In genomic region chr5:24342966-24343365, GRCm38 (mm10) we compare ENCODE assay signal across 13 mouse cellular contexts. TPM values are rescaled to one million over a fixed set of nuclear protein-coding genes. Genes with fewer than 3 reads are reported as not detected.
DNase-seq lines count a peak whose midpoint lies in the region; ATAC-seq and TF ChIP-seq lines count a peak whose summit lies in the region.
"Had no signal": no experiment of that assay in that cellular context is flagged by ENCODE, and none has a peak within 500 bp of the region (broad histone marks: within the 10 kb centered on the region; RNA-seq: fewer than 3 reads in every experiment).

No protein-coding gene starts in this region.

- H3K27ac ChIP-seq in liver, embryonic 12.5 days: peak overlapping the region; percentile 46; the same call in 1 of the 2 replicates
- H3K27ac ChIP-seq in liver, postnatal 0 days (ENCODE audit: low read depth): no peak overlapping the region
- H3K27ac ChIP-seq in forebrain, embryonic 14.5 days (ENCODE audit: low read depth, low read length): 0 out of 2 replicates have a peak overlapping the region, but pooled peaks have one; percentile 90
- H3K27ac ChIP-seq in hindbrain, embryonic 13.5 days: peak overlapping the region; percentile 98
- H3K27ac ChIP-seq: embryonic facial prominence, embryonic 12.5 days; liver, embryonic 15.5 days had no signal

- no peak for ATAC-seq in liver, embryonic 12.5 days
- no peak for ATAC-seq in liver, postnatal 0 days
- ATAC-seq in forebrain, embryonic 14.5 days: no peak
- no peak for ATAC-seq in hindbrain, embryonic 13.5 days (ENCODE audit: low FRiP score)
- ATAC-seq: activated CD4-positive, CD25-positive, alpha-beta regulatory T cell, adult 4 months had no signal

- H3K9me3 ChIP-seq in liver, embryonic 12.5 days (replicated peaks): no peaks in the 10 kb centered on the region
- no peaks in the 10 kb centered on the region for H3K9me3 ChIP-seq in liver, postnatal 0 days (ENCODE audit: low read length)
- H3K9me3 ChIP-seq in forebrain, embryonic 14.5 days (replicated peaks; ENCODE audit: control insufficient read depth, low read length): no peaks in the 10 kb centered on the region
- H3K9me3 ChIP-seq in hindbrain, embryonic 13.5 days: no peaks in the 10 kb centered on the region
- H3K9me3 ChIP-seq: embryonic facial prominence, embryonic 12.5 days; liver, embryonic 15.5 days; megakaryocyte, embryonic 14.5 days had no signal

- H3K79me2 ChIP-seq in myocyte (ENCODE audit: control insufficient read depth, insufficient read depth): no peaks in the 10 kb centered on the region

- no peaks in the 10 kb centered on the region for H3K36me3 ChIP-seq in liver, embryonic 12.5 days
- H3K36me3 ChIP-seq in liver, postnatal 0 days (replicated peaks; ENCODE audit: insufficient read depth, low read length): no peaks in the 10 kb centered on the region
- no peaks in the 10 kb centered on the region for H3K36me3 ChIP-seq in forebrain, embryonic 14.5 days (ENCODE audit: control insufficient read depth, insufficient read depth, low read length)
- H3K36me3 ChIP-seq in hindbrain, embryonic 13.5 days: peaks cover 11% of the 10 kb centered on the region
- no peaks in the 10 kb centered on the region for H3K36me3 ChIP-seq in myocyte (ENCODE audit: control insufficient read depth, insufficient read depth)
- H3K36me3 ChIP-seq: embryonic facial prominence, embryonic 12.5 days; liver, embryonic 15.5 days had no signal

- H3K27me3 ChIP-seq in liver, embryonic 12.5 days (replicated peaks): peaks cover 46% of the 10 kb centered on the region
- H3K27me3 ChIP-seq in liver, postnatal 0 days (ENCODE audit: insufficient read depth, low read length): peaks cover 3% of the 10 kb centered on the region; the same call in 1 of the 2 replicates
- H3K27me3 ChIP-seq in forebrain, embryonic 14.5 days (replicated peaks; ENCODE audit: control insufficient read depth, insufficient read depth, low read length): no peaks in the 10 kb centered on the region
- H3K27me3 ChIP-seq in hindbrain, embryonic 13.5 days: no peaks in the 10 kb centered on the region
- H3K27me3 ChIP-seq in myocyte (ENCODE audit: control insufficient read depth, insufficient read depth, insufficient read length): no peaks in the 10 kb centered on the region

- no peak for DNase-seq in liver, postnatal 0 days
- DNase-seq in forebrain, embryonic 14.5 days (ENCODE audit: low spot score): no peak
- no peak for DNase-seq in B cell, adult 2 months
- DNase-seq in urinary bladder, adult 18-20 months (ENCODE audit: low spot score in 2 of 2): no peak
- DNase-seq: cerebellum, adult 9-10 months; kidney, postnatal 4 days had no signal

- peak overlapping the region; percentile 18 for H3K4me2 ChIP-seq in liver, embryonic 12.5 days
- no peak overlapping the region for H3K4me2 ChIP-seq in liver, postnatal 0 days (ENCODE audit: low read depth, low read length)
- no peak overlapping the region for H3K4me2 ChIP-seq in forebrain, embryonic 14.5 days (ENCODE audit: low read length)
- H3K4me2 ChIP-seq in hindbrain, embryonic 13.5 days: no peak overlapping the region
- H3K4me2 ChIP-seq in myocyte (ENCODE audit: low read depth): peak overlapping the region; percentile 52
- H3K4me2 ChIP-seq: embryonic facial prominence, embryonic 12.5 days; liver, embryonic 15.5 days had no signal

- no peak overlapping the region for H3ac ChIP-seq in myocyte (ENCODE audit: control insufficient read depth, insufficient read length)

- no peak for TF ChIP-seq POLR2A in myocyte (IDR thresholded peaks at IDR 0.05; ENCODE audit: insufficient read length, low read depth)

- TF ChIP-seq CTCF in liver, postnatal 0 days (IDR thresholded peaks at IDR 0.05; ENCODE audit: low read depth): no peak

- H3K4me3 ChIP-seq in liver, embryonic 12.5 days: no peak overlapping the region
- H3K4me3 ChIP-seq in liver, postnatal 0 days (ENCODE audit: low read depth, low read length): no peak overlapping the region
- no peak overlapping the region for H3K4me3 ChIP-seq in forebrain, embryonic 14.5 days (ENCODE audit: low read depth, low read length)
- H3K4me3 ChIP-seq in hindbrain, embryonic 13.5 days: no peak overlapping the region
- H3K4me3 ChIP-seq in myocyte: no peak overlapping the region
- H3K4me3 ChIP-seq: embryonic facial prominence, embryonic 12.5 days; liver, embryonic 15.5 days; megakaryocyte, embryonic 14.5 days had no signal

- TF ChIP-seq EP300 in liver, postnatal 0 days (IDR thresholded peaks at IDR 0.05; ENCODE audit: low read depth): no peak

- 52% methylated on average over 8 of the region's 8 CpGs for WGBS in liver, embryonic 12.5 days (ENCODE audit: insufficient replicate concordance)
- WGBS in liver, postnatal 0 days (ENCODE audit: insufficient replicate concordance): 53% methylated on average over 8 of the region's 8 CpGs
- WGBS in forebrain, embryonic 14.5 days: 64% methylated on average over 8 of the region's 8 CpGs
- 46% methylated on average over 8 of the region's 8 CpGs for WGBS in hindbrain, embryonic 13.5 days

- peaks cover 60% of the 10 kb centered on the region for H3K4me1 ChIP-seq in liver, embryonic 12.5 days
- peaks cover 19% of the 10 kb centered on the region for H3K4me1 ChIP-seq in liver, postnatal 0 days (ENCODE audit: insufficient read depth)
- peaks cover 33% of the 10 kb centered on the region for H3K4me1 ChIP-seq in forebrain, embryonic 14.5 days (ENCODE audit: control insufficient read depth, insufficient read depth, low read length)
- peaks cover 65% of the 10 kb centered on the region for H3K4me1 ChIP-seq in hindbrain, embryonic 13.5 days (replicated peaks)

- no peak overlapping the region for H3K9ac ChIP-seq in liver, embryonic 12.5 days
- no peak overlapping the region for H3K9ac ChIP-seq in liver, postnatal 0 days (replicated peaks)
- no peak overlapping the region for H3K9ac ChIP-seq in forebrain, embryonic 14.5 days (ENCODE audit: low read length)
- H3K9ac ChIP-seq in hindbrain, embryonic 13.5 days: 0 out of 2 replicates have a peak overlapping the region, but pooled peaks have one; percentile 71
- H3K9ac ChIP-seq: embryonic facial prominence, embryonic 12.5 days; liver, embryonic 15.5 days had no signal

TF ChIP-seq in myocyte, 11 proteins besides CTCF, POLR2A, EP300 and RAD21:
- no peak for TF ChIP-seq SRF (IDR thresholded peaks at IDR 0.05; ENCODE audit: control insufficient read depth, insufficient read length, low read depth)
- no peak for TF ChIP-seq E2F4 (IDR thresholded peaks at IDR 0.05; ENCODE audit: insufficient read depth)
- TF ChIP-seq CEBPB (IDR thresholded peaks at IDR 0.05; ENCODE audit: insufficient read depth, poor library complexity, severe bottlenecking): no peak
- TF ChIP-seq TCF12 (IDR thresholded peaks at IDR 0.05; ENCODE audit: insufficient read depth, poor library complexity, severe bottlenecking): no peak
- no peak for TF ChIP-seq USF1 (IDR thresholded peaks at IDR 0.05; ENCODE audit: low read depth)
- TF ChIP-seq POLR2AphosphoS2 (IDR thresholded peaks at IDR 0.05; ENCODE audit: insufficient read length, low read depth): no peak
- no peak for TF ChIP-seq MAX (IDR thresholded peaks at IDR 0.05; ENCODE audit: low read depth)
- TF ChIP-seq REST (IDR thresholded peaks at IDR 0.05; ENCODE audit: insufficient read depth, insufficient read length): no peak
- no peak for TF ChIP-seq TCF3 (IDR thresholded peaks at IDR 0.05; ENCODE audit: insufficient read length, low read depth)
- TF ChIP-seq MYOG (IDR thresholded peaks at IDR 0.05; ENCODE audit: control insufficient read depth in 1 of 3, insufficient read depth in 1 of 3, insufficient read length in 2 of 3, low read depth in 2 of 3): no peak
- no peak for TF ChIP-seq MYOD1 (IDR thresholded peaks at IDR 0.05; ENCODE audit: control insufficient read depth in 1 of 3, insufficient read length in 2 of 3, low read depth in 2 of 3)

RNA-seq across cellular contexts. Expression of gene Kcnh2, which starts 8.4 kb away (rescaled TPM):
- 0.89 and 1.6 TPM in 2 replicates for polyA plus RNA-seq in liver, embryonic 12.5 days (2016; fragmentation: Nextera tagmentation; extraction: Ambion mirVana)
- polyA plus RNA-seq in liver, postnatal 0 days (2015; fragmentation: Nextera tagmentation; extraction: Ambion mirVana): 0.05 and 0.08 TPM in 2 replicates
- 4.7 and 5.2 TPM in 2 replicates for polyA plus RNA-seq in forebrain, embryonic 14.5 days (2014; fragmentation: Nextera tagmentation; extraction: Ambion mirVana)
- 12.8 and 14.2 TPM in 2 replicates for polyA plus RNA-seq in hindbrain, embryonic 13.5 days (2015; fragmentation: Nextera tagmentation; extraction: Ambion mirVana)
- 10.3 TPM for polyA plus RNA-seq in myocyte (2012; fragmentation: generic; extraction: Trizol)

RNA-seq across cellular contexts. Expression of gene Nos3, which starts 21.6 kb away (rescaled TPM):
- 4.4 and 4.9 TPM in 2 replicates for polyA plus RNA-seq in liver, embryonic 12.5 days (2016; fragmentation: Nextera tagmentation; extraction: Ambion mirVana)
- polyA plus RNA-seq in liver, postnatal 0 days (2015; fragmentation: Nextera tagmentation; extraction: Ambion mirVana): 1.7 and 1.8 TPM in 2 replicates
- polyA plus RNA-seq in forebrain, embryonic 14.5 days (2014; fragmentation: Nextera tagmentation; extraction: Ambion mirVana): 4.6 and 7.6 TPM in 2 replicates
- polyA plus RNA-seq in hindbrain, embryonic 13.5 days (2015; fragmentation: Nextera tagmentation; extraction: Ambion mirVana): 9.8 and 10.2 TPM in 2 replicates
- 0.92 TPM for polyA plus RNA-seq in myocyte (2012; fragmentation: generic; extraction: Trizol)

RNA-seq across cellular contexts. Expression of gene Atg9b, which starts 49.0 kb away (rescaled TPM):
- polyA plus RNA-seq in liver, embryonic 12.5 days (2016; fragmentation: Nextera tagmentation; extraction: Ambion mirVana): 0.47 and 0.93 TPM in 2 replicates
- 0.25 and 0.48 TPM in 2 replicates for polyA plus RNA-seq in liver, postnatal 0 days (2015; fragmentation: Nextera tagmentation; extraction: Ambion mirVana)
- polyA plus RNA-seq in forebrain, embryonic 14.5 days (2014; fragmentation: Nextera tagmentation; extraction: Ambion mirVana): 0.48 and 0.74 TPM in 2 replicates
- 0.57 and 0.93 TPM in 2 replicates for polyA plus RNA-seq in hindbrain, embryonic 13.5 days (2015; fragmentation: Nextera tagmentation; extraction: Ambion mirVana)
- 4.0 TPM for polyA plus RNA-seq in myocyte (2012; fragmentation: generic; extraction: Trizol)

RNA-seq across cellular contexts. Expression of gene Abcb8, which starts 50.5 kb away (rescaled TPM):
- polyA plus RNA-seq in liver, embryonic 12.5 days (2016; fragmentation: Nextera tagmentation; extraction: Ambion mirVana): 32.6 and 34.1 TPM in 2 replicates
- 20.3 and 22.3 TPM in 2 replicates for polyA plus RNA-seq in liver, postnatal 0 days (2015; fragmentation: Nextera tagmentation; extraction: Ambion mirVana)
- polyA plus RNA-seq in forebrain, embryonic 14.5 days (2014; fragmentation: Nextera tagmentation; extraction: Ambion mirVana): 37.1 and 43.1 TPM in 2 replicates
- polyA plus RNA-seq in hindbrain, embryonic 13.5 days (2015; fragmentation: Nextera tagmentation; extraction: Ambion mirVana): 45.7 and 48.7 TPM in 2 replicates
- 37.7 TPM for polyA plus RNA-seq in myocyte (2012; fragmentation: generic; extraction: Trizol)

Comparison
In these comparisons a context has a peak if more than half of its experiments do, and no peak if none do; other contexts are left out.
1. H3K4me2 ChIP-seq: peak in liver, embryonic 12.5 days (single experiment) and myocyte (single experiment); none in liver, postnatal 0 days (single experiment), forebrain, embryonic 14.5 days (single experiment) and hindbrain, embryonic 13.5 days (single experiment).